Mouse (Mus musculus): ENCODE results near the gene Olfr15.

GRCm38 (mm10) chr16:3808176-3808575 is 22.5 kb upstream of the Olfr15 start:
- TF ChIP-seq CTCF (IDR thresholded peaks at IDR 0.05; ENCODE audit: low read depth, low read length) (no peak), POLR2A (IDR thresholded peaks at IDR 0.05; ENCODE audit: extremely low read depth, insufficient read depth, low read length) (no peak)
